ENCODE assay signal across 21 mouse cellular contexts in genomic region chr4:64034724-64035123, GRCm38 (mm10). TPM values are rescaled to one million over a fixed set of nuclear protein-coding genes. Genes with fewer than 3 reads are reported as not detected.
"Had no signal": no experiment of that assay in that cellular context is flagged by ENCODE, and none has a peak within 500 bp of the region (broad histone marks: within the 10 kb centered on the region; RNA-seq: fewer than 3 reads in every experiment).

No protein-coding gene starts in this region.

- H3K4me1 ChIP-seq: megakaryocyte, embryonic 14.5 days; midbrain, embryonic 10.5 days; midbrain, embryonic 13.5 days; neural tube, embryonic 13.5 days had no signal

- H3K4me2 ChIP-seq: limb, embryonic 12.5 days; limb, embryonic 15.5 days; liver, embryonic 11.5 days; lung, embryonic 14.5 days; midbrain, embryonic 13.5 days; neural tube, embryonic 13.5 days had no signal

- H3K27me3 ChIP-seq: limb, embryonic 12.5 days; limb, embryonic 15.5 days; megakaryocyte, embryonic 14.5 days; midbrain, embryonic 13.5 days; neural tube, embryonic 13.5 days had no signal

- H3K9me3 ChIP-seq: limb, embryonic 12.5 days; limb, embryonic 15.5 days; midbrain, embryonic 10.5 days; neural tube, embryonic 13.5 days had no signal

- DNase-seq: kidney, adult 2 months; kidney, postnatal 10 days; kidney, postnatal 4 days; left cerebral cortex, postnatal 4 days; liver, postnatal 0 days; lung, embryonic 14.5 days; retina, postnatal 1 day; thymus, adult 18-20 months; thymus, postnatal 36 days had no signal

- H3K9ac ChIP-seq: limb, embryonic 12.5 days; limb, embryonic 15.5 days; liver, embryonic 14.5 days; liver, postnatal 0 days; lung, embryonic 14.5 days; midbrain, embryonic 13.5 days; neural tube, embryonic 13.5 days had no signal

- H3K4me3 ChIP-seq: limb, embryonic 12.5 days; limb, embryonic 15.5 days; megakaryocyte, embryonic 14.5 days; midbrain, embryonic 10.5 days; midbrain, embryonic 13.5 days; myocyte; neural tube, embryonic 13.5 days had no signal

- H3K27ac ChIP-seq: limb, embryonic 12.5 days; limb, embryonic 15.5 days; liver, embryonic 14.5 days; midbrain, embryonic 10.5 days; midbrain, embryonic 13.5 days; neural tube, embryonic 13.5 days had no signal

- ATAC-seq: liver, postnatal 0 days; midbrain, embryonic 13.5 days; midbrain, embryonic 16.5 days had no signal

- H3K36me3 ChIP-seq: limb, embryonic 12.5 days; midbrain, embryonic 10.5 days; midbrain, embryonic 13.5 days; neural tube, embryonic 13.5 days had no signal

RNA-seq across cellular contexts. Expression of gene Tnc, which starts 12.1 kb away (rescaled TPM):
- total RNA-seq: monocyte, adult 5-6 weeks; neutrophil, adult 5-6 weeks had no signal
